Mouse (Mus musculus): ENCODE data around the gene Cfap54. TPM values are rescaled to one million over a fixed set of nuclear protein-coding genes. Genes with fewer than 3 reads are reported as not detected.

Cfap54 gene
- polyA plus RNA-seq, 1 experiment from 2014 or later = 0.80 TPM

DNA sequence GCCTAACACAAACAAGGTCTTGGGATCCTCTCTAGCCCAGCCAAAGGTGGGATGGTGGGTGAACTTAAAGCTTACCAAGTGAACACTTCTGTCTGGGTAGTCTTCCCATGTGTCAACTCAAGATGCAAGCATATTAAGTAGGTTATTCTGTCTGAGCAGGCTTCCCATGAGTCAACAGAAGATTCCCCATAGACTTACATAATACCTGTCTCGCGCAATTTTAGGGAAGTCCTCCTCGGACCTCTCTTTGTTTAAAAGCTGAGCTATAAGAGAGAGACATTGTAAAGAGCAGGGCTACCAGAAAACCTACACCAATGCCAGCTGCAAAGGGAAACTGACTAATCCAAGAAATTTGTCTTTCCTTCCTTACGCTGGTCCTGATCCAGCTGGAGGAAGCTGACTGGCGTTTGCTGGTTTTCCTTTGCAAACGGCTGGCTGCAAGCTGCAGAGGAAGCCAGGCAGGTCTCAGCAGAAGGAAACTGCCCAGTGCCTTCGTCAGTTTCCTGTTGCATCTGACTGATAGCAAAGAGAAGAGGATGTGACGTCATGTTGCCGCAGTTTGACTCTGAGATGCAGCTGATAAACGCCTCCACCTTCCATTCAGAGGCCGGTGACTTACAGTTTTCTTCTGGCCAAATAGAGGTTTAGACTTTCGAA, 42.7 kb upstream of the Cfap54 start:
- H3K4me2 ChIP-seq (ENCODE audit: low read length) = no peak overlapping the region

DNA sequence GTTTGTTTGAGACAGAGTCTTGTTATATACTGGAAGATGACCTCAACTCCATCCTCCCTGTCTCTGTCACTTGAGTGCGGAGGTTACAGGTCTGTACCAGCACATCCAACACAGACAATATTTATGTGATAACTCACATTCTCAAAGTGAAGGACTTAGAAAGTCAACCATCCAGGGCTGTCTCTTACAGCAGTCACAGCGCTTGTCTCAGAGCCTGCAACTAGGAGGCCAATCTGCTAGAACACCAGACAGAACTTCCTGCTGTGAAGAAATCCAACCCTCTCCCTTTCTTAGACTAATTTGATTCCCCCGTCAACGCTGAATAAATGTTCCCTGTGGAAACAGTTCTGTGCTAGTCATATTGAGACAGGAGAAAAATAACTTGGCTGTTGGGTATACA, 41.9 kb upstream of the Cfap54 start:
- no peak for ATAC-seq (replicated peaks; ENCODE audit: low FRiP score, low read depth)
- Histone ChIP-seq H3K4me3 (replicated peaks; ENCODE audit: low read depth, low read length) (no peak overlapping the region), H3K9me3 (replicated peaks; ENCODE audit: low read length) (no peaks in the 10 kb centered on the region), H3K36me3 (ENCODE audit: insufficient read depth, low read length) (no peaks in the 10 kb centered on the region), H3K4me1 (replicated peaks; ENCODE audit: insufficient read depth, low read length) (no peaks in the 10 kb centered on the region), H3K4me2 (ENCODE audit: low read length) (no peak overlapping the region), H3K27me3 (ENCODE audit: insufficient read depth, low read length) (no peaks in the 10 kb centered on the region), H3K9ac (ENCODE audit: low read depth, low read length) (no peak overlapping the region), H3K27ac (peak overlapping the region; percentile 76)
- 78% methylated on average over 4 of the region's 4 CpGs for WGBS
- DNase-seq (ENCODE audit: low spot score) = no peak
- TF ChIP-seq CTCF (IDR thresholded peaks at IDR 0.05; ENCODE audit: low read depth) = no peak

More for the DNA sequence above, 42.7 kb upstream of the Cfap54 start:
- DNase-seq (ENCODE audit: low spot score) (peak; percentile 79), ATAC-seq (replicated peaks; ENCODE audit: low FRiP score, low read depth) (no peak)
- WGBS = 53% methylated on average over 12 of the region's 12 CpGs
- H3K4me3 ChIP-seq (replicated peaks; ENCODE audit: low read depth, low read length) = no peak overlapping the region
- H3K27ac ChIP-seq = peak overlapping the region; percentile 76
- H3K27me3 ChIP-seq (ENCODE audit: insufficient read depth, low read length) = no peaks in the 10 kb centered on the region
- no peaks in the 10 kb centered on the region for H3K9me3 ChIP-seq (replicated peaks; ENCODE audit: low read length)
- no peak for TF ChIP-seq CTCF (IDR thresholded peaks at IDR 0.05; ENCODE audit: low read depth)
- H3K4me1 ChIP-seq (replicated peaks; ENCODE audit: insufficient read depth, low read length) = no peaks in the 10 kb centered on the region
- no peak overlapping the region for H3K9ac ChIP-seq (ENCODE audit: low read depth, low read length)
- no peaks in the 10 kb centered on the region for H3K36me3 ChIP-seq (ENCODE audit: insufficient read depth, low read length)

DNA sequence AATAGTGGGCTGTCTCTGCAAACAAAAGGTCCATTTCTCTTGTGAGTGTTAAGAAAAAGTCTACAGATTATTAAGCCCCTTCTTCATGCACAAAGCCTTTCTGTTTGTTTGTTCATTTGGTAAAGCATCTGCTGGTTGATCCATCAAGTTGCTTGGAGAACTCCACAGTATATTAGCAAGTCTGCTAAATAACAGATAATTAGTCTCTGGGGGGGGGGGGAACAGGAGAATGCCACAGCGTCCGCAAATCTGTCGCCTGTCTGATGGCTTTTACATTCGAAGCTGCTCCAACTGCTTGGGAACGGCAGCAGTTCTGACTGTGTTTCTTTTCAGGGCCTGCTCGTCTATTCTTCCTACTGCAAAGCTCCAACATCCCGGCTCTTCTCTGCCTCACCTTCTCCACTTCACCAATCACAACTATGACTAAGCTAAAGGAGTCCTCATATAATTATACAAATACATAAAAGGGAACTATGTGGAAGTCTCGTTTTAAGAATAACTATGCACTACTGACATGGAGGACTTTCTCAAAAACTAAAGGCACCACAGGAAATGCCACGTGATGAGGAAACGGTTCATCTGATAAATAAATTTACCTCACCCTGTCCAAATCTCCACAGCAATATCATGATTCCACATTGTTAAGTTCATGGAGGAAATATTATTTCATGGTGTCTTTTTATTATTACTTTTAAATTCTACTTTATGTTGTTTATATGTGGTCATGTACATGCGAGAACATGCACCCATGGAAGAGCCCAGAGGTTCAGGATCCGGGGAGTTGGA, 41.2 kb upstream of the Cfap54 start:
- ATAC-seq (replicated peaks; ENCODE audit: low FRiP score, low read depth) (no peak), DNase-seq (ENCODE audit: low spot score) (no peak)
- no peaks in the 10 kb centered on the region for H3K27me3 ChIP-seq (ENCODE audit: insufficient read depth, low read length)
- no peaks in the 10 kb centered on the region for H3K9me3 ChIP-seq (replicated peaks; ENCODE audit: low read length)
- WGBS = 60% methylated on average over 12 of the region's 12 CpGs
- no peak overlapping the region for H3K4me2 ChIP-seq (ENCODE audit: low read length)
- H3K27ac ChIP-seq = no peak overlapping the region
- no peaks in the 10 kb centered on the region for H3K4me1 ChIP-seq (replicated peaks; ENCODE audit: insufficient read depth, low read length)
- H3K36me3 ChIP-seq (ENCODE audit: insufficient read depth, low read length) = no peaks in the 10 kb centered on the region
- TF ChIP-seq CTCF (IDR thresholded peaks at IDR 0.05; ENCODE audit: low read depth) = no peak
- no peak overlapping the region for H3K4me3 ChIP-seq (replicated peaks; ENCODE audit: low read depth, low read length)
- no peak overlapping the region for H3K9ac ChIP-seq (ENCODE audit: low read depth, low read length)

DNA sequence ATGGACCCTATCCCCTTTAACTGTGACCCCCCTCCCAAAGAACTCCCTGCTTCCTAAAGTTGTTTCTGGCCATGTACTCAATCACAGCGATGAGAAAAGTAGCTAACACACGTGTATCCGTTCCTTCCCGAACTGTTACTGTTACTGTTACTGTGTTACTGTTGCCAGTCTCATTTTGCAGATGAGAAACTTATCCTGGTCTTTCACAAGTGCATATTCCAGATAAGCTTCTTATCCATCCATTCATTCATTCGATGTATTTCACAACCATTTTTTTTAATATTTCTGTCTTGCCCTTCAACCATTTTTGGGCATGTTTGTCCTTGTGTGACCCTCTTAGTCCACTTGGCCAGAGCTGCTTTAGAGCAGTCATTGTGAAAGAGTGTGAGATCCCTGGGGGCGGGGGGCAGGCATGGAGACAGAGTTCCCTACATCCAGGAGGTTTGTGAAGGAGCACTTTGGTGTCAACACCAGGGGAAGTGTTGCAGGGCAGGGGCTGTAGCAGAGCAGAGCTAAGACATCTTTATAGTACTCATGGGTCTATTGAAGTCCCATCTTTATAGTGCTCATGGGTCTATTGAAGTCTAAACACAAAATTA, 39.9 kb upstream of the Cfap54 start:
- no peak for TF ChIP-seq CTCF (IDR thresholded peaks at IDR 0.05; ENCODE audit: low read depth)
- no peaks in the 10 kb centered on the region for H3K36me3 ChIP-seq (ENCODE audit: insufficient read depth, low read length)
- no peak overlapping the region for H3K4me2 ChIP-seq (ENCODE audit: low read length)
- no peaks in the 10 kb centered on the region for H3K9me3 ChIP-seq (replicated peaks; ENCODE audit: low read length)
- DNase-seq (ENCODE audit: low spot score) = no peak
- WGBS = 93% methylated on average over 6 of the region's 6 CpGs
- no peaks in the 10 kb centered on the region for H3K27me3 ChIP-seq (ENCODE audit: insufficient read depth, low read length)
- H3K4me3 ChIP-seq (replicated peaks; ENCODE audit: low read depth, low read length) = no peak overlapping the region
- no peaks in the 10 kb centered on the region for H3K4me1 ChIP-seq (replicated peaks; ENCODE audit: insufficient read depth, low read length)
- ATAC-seq (replicated peaks; ENCODE audit: low FRiP score, low read depth) = no peak
- H3K27ac ChIP-seq = no peak overlapping the region
- H3K9ac ChIP-seq (ENCODE audit: low read depth, low read length) = no peak overlapping the region

DNA sequence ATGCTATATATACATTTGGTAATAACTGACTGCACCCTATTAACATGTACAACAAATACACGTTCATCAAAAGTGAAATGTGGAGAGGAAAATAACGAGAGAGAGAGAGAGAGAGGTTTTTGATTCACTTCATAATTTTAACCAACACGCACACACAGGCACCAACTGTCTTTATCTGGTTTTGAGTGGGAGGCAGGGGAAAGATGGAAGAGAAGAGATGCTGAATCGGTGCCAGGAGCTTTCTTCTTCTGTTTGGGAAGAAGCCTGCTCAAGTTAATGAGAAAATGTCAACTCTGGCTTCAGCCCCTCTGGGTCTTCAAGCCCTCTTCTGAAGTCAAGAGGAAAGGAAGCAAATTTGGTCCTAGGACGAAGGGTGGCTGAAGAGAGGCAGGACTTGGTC, 38.4 kb upstream of the Cfap54 start:
- no peak for ATAC-seq (replicated peaks; ENCODE audit: low FRiP score, low read depth)
- WGBS = 74% methylated on average over 5 of the region's 5 CpGs
- H3K4me1 ChIP-seq (replicated peaks; ENCODE audit: insufficient read depth, low read length) = no peaks in the 10 kb centered on the region
- H3K4me2 ChIP-seq (ENCODE audit: low read length) = no peak overlapping the region
- no peak for TF ChIP-seq CTCF (IDR thresholded peaks at IDR 0.05; ENCODE audit: low read depth)
- no peaks in the 10 kb centered on the region for H3K27me3 ChIP-seq (ENCODE audit: insufficient read depth, low read length)
- H3K9me3 ChIP-seq (replicated peaks; ENCODE audit: low read length) = no peaks in the 10 kb centered on the region
- DNase-seq (ENCODE audit: low spot score) = no peak
- H3K9ac ChIP-seq (ENCODE audit: low read depth, low read length) = no peak overlapping the region
- no peak overlapping the region for H3K27ac ChIP-seq
- H3K36me3 ChIP-seq (ENCODE audit: insufficient read depth, low read length) = no peaks in the 10 kb centered on the region
- H3K4me3 ChIP-seq (replicated peaks; ENCODE audit: low read depth, low read length) = no peak overlapping the region

DNA sequence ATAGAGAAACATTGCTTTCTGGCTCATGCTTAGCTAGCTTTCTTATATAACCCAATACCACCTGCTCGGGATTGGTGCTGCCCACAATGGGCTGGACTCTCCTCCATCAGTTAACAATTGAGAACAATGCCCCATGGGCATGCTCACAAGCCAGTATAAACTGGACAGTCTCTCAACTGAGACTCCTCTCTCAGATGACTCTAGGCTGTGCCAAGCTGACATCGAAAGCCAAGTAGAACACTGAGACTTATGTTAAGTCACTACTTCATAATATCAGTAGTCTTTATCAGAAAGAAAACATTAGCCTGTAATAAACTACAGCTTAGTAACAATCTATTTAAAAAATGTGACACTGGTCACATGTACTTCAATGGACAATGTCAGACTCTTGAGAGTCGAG, 35.2 kb upstream of the Cfap54 start:
- no peaks in the 10 kb centered on the region for H3K36me3 ChIP-seq (ENCODE audit: insufficient read depth, low read length)
- H3K4me2 ChIP-seq (ENCODE audit: low read length) = no peak overlapping the region
- no peaks in the 10 kb centered on the region for H3K4me1 ChIP-seq (replicated peaks; ENCODE audit: insufficient read depth, low read length)
- H3K9me3 ChIP-seq (replicated peaks; ENCODE audit: low read length) = no peaks in the 10 kb centered on the region
- H3K9ac ChIP-seq (ENCODE audit: low read depth, low read length) = no peak overlapping the region
- no peak for ATAC-seq (replicated peaks; ENCODE audit: low FRiP score, low read depth)
- no peaks in the 10 kb centered on the region for H3K27me3 ChIP-seq (ENCODE audit: insufficient read depth, low read length)
- WGBS = 74% methylated on average over 3 of the region's 3 CpGs
- no peak overlapping the region for H3K4me3 ChIP-seq (replicated peaks; ENCODE audit: low read depth, low read length)
- no peak for DNase-seq (ENCODE audit: low spot score)
- no peak overlapping the region for H3K27ac ChIP-seq
- no peak for TF ChIP-seq CTCF (IDR thresholded peaks at IDR 0.05; ENCODE audit: low read depth)
